Mouse (Mus musculus) lung, postnatal 25 days (tissue): ENCODE results near the gene Snrpa.

ENCODE experiments used
- DNase-seq: peaks from one replicate; pipeline ENCODE4 v3.0.0; 2022; ENCODE audit warnings: low spot score

Gene Snrpa

GRCm38 (mm10) chr7:27166614-27167474 is 29.2 kb downstream of the Snrpa start, which contains the start of gene Egln2:
Gene Egln2, minus strand, starts transcription at chr7:27166802.
- DNase-seq: peak; percentile 96

- DNase-seq: peak; percentile 90
Observed at GRCm38 (mm10) chr7:27166229-27166613, 29.9 kb downstream of the Snrpa start.

- DNase-seq: no peak
Observed at GRCm38 (mm10) chr7:27165696-27166095, 30.4 kb downstream of the Snrpa start.

- no peak for DNase-seq
Observed at GRCm38 (mm10) chr7:27165007-27165655, 30.9 kb downstream of the Snrpa start.

GRCm38 (mm10) chr7:27164112-27164947 is 31.7 kb downstream of the Snrpa start:
- no peak for DNase-seq

GRCm38 (mm10) chr7:27163450-27163805 is 32.6 kb downstream of the Snrpa start:
- no peak for DNase-seq

- no peak for DNase-seq
Observed at GRCm38 (mm10) chr7:27162780-27163449, 33.2 kb downstream of the Snrpa start.

GRCm38 (mm10) chr7:27161744-27162143 is 34.3 kb downstream of the Snrpa start:
- no peak for DNase-seq

- no peak for DNase-seq
Observed at GRCm38 (mm10) chr7:27160921-27161320, 35.1 kb downstream of the Snrpa start.

- peak; percentile 91 for DNase-seq
Observed at GRCm38 (mm10) chr7:27159882-27160281, 36.2 kb downstream of the Snrpa start.

- DNase-seq: no peak
Observed at GRCm38 (mm10) chr7:27159256-27159655, 36.8 kb downstream of the Snrpa start.

- DNase-seq: no peak
Observed at GRCm38 (mm10) chr7:27158171-27158570, 37.9 kb downstream of the Snrpa start.

GRCm38 (mm10) chr7:27156005-27156404 is 40.1 kb downstream of the Snrpa start:
- no peak for DNase-seq

GRCm38 (mm10) chr7:27153205-27153764 is 42.8 kb downstream of the Snrpa start, which contains the start of gene Cyp2t4:
Gene Cyp2t4, plus strand, starts transcription at chr7:27153714.
- DNase-seq: peak; percentile 77
